Mouse (Mus musculus) brain, embryonic 14.5 days (tissue): ENCODE results near the gene Fer. TPM values are rescaled to one million over a fixed set of nuclear protein-coding genes. Genes with fewer than 3 reads are reported as not detected.

Experiments used
- DNase-seq: peaks from one replicate; pipeline ENCODE4 v3.0.0-alpha.2; 2011; ENCODE audit warnings: low read depth
- CTCF ChIP-seq: fragments of 200-500 bp; IDR thresholded peaks from 2 replicates; pipeline ENCODE4 v1.5.1; 2012; ENCODE audit warnings: inconsistent platforms, mild to moderate bottlenecking, moderate library complexity, borderline replicate concordance; ENCODE audit not compliant: insufficient read depth, insufficient read length; ENCODE audit errors: extremely low read depth
- POLR2A ChIP-seq: fragments of 200-500 bp; IDR thresholded peaks from 2 replicates; pipeline ENCODE4 v1.6.1; 2012; ENCODE audit warnings: mild to moderate bottlenecking, inconsistent platforms, borderline replicate concordance; ENCODE audit not compliant: poor library complexity, insufficient read depth, insufficient read length, severe bottlenecking; ENCODE audit errors: extremely low read depth
- polyA plus RNA-seq: library from polyadenylated mRNA; depleted of rRNA; stranded (reverse); fragments of >200 nt; gene quantifications from 2 replicates; pipeline ENCODE4 v1.2.3, GENCODE M21; 2012

Gene Fer
- polyA plus RNA-seq, 1 experiment: 14.9 TPM

DNA sequence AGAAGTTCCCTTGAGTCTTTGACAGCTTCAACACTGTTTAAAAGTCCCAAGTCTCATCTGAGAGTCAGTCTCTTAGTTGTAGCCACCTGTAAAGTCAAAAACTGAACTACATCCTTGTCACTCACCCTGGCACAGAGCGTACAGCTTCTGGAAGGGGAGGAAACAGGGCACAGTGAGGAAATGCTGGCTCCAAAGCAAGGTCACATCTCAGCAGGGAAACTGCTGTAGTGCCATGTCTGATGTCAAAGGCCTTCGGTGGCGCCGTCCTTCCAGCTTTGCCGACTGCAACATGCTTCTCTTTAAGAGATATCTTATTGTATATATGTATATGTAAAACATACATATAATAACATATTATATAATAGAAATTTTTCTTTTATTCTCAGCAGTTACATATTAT is 188.0 kb downstream of the Fer start:
- no peak for TF ChIP-seq CTCF
- no peak for TF ChIP-seq POLR2A

DNA sequence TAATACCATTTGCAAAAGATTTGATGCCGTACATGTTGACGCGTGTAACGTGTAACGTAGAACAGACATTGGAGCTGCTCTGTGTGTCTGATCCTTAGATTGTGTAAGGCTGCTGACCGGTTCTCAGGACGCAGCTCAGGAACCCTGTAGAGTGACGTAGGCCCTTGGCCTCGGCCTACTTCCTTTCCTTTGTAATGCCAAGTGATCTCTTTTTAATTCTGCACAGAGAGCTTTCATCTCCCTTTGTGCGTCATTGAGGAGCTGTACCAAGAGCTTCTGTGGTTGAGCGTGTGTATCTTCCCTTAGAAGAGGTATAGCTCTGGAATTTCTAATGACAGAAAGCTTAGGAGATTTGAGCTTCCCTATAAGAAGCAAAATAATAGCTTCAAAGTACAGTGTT is 190.8 kb downstream of the Fer start:
- DNase-seq: peak; percentile 16
- TF ChIP-seq CTCF (no peak), POLR2A (no peak)

More for the DNA sequence above, 188.0 kb downstream of the Fer start:
- no peak for DNase-seq

- no peak for DNase-seq
- TF ChIP-seq POLR2A: no peak
- no peak for TF ChIP-seq CTCF
Observed at GRCm38 (mm10) chr17:64060529-64060928, 197.7 kb downstream of the Fer start.

DNA sequence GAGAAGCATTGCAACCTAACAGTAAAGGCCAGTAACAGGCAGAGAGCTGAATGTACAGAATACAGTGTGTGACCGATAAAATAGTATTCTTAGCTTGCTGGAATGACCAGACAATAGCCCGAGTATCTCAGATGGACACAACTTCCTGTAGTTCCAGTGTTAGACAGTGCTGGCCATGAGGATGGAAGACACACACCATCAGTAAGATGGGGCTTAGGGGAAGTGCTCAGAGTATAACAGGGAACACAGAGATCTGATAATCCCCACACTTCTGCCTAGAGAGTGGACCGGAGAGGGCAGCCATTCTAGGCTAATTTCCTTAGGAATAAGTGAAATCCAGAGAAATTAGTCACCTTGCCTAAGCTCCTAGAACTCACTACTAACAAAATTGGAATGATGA is 202.4 kb downstream of the Fer start:
- TF ChIP-seq POLR2A (no peak), CTCF (no peak)
- no peak for DNase-seq

- peak; percentile 79 for DNase-seq
- TF ChIP-seq POLR2A (no peak), CTCF (no peak)
Observed at GRCm38 (mm10) chr17:64077392-64077791, 214.5 kb downstream of the Fer start.

DNA sequence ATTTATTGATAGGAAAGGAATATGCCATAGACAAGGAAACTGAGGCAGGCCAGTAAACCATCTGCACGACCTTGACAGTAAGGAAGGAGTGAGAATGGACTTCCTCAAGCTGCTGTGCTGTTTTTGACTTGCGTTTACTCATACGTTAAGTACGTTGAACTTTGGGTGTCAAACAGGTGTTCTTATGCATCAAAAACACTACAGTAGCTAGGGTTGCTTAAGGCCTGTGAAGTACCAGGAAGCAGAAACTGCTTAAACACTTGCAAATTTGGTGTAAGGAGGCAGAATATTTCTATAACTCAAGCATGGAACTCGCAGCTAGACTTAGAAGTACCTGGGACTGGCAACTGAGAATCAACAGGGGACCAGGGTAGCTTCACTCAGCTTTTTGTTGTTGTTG is 221.9 kb downstream of the Fer start:
- DNase-seq: no peak
- TF ChIP-seq CTCF (no peak), POLR2A (no peak)

DNA sequence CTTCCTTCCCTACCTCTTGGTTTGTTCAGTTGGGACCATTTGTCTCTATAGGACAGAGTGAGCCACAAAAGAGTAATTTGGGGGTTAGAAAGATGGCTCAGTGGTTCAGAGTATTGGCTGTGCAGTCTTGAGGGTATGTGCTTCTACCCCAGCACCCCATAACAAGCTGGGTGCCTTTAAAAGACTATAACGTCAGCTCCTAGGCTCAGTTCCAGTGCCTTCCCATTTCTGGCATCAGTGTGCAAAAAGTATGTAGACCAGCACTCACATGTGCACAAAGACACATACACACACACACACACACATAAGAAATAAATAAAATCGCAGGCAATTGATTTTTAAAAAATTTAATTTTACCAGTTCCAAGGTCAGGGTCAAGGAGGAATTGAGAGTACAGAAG is 222.6 kb downstream of the Fer start:
- TF ChIP-seq CTCF (no peak), POLR2A (no peak)
- DNase-seq: no peak

- peak; percentile 40 for DNase-seq
- TF ChIP-seq POLR2A (no peak), CTCF (no peak)
Observed at GRCm38 (mm10) chr17:64086875-64087608, 224.2 kb downstream of the Fer start.

- TF ChIP-seq CTCF: no peak
- DNase-seq: no peak
Observed at GRCm38 (mm10) chr17:64087871-64088270, 225.0 kb downstream of the Fer start.

DNA sequence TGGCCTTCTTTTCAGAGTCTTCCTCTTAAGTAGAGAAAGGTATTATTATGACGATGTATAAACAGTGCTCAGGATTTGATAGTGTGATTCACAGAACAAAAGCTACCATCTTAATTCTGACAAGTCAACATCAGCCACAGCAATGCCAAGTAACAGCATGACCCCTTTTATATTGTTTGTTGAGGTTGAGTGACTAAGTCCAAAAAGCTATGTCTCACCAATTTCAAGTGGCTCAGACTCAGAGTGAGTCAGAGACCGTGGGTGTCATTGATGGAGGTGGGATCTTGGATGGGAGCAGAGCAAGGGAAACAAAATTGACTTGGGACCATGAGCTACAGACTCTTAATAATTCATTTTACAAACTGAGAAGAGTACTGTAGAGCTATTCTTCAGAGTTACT is 230.9 kb downstream of the Fer start:
- TF ChIP-seq POLR2A (no peak), CTCF (no peak)
- no peak for DNase-seq

DNA sequence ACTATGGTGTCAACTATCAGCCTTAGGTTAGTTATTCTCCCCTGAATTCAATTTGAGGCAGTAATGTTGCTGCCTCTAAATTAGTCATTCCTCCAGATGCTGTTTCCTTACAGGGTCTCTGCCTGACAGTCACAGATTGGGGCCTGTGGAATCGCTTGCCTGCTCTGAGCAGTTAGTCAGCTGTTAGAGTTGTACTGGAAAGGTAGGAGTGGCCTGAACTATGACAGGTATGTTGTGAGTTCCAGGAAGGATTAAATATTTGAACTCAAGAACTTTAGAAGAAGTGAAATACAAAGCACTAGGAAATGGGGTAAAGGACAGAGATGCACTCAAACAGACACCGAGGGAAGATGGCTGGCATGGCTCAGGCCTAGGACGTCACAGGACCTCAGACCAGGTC is 233.9 kb downstream of the Fer start:
- TF ChIP-seq CTCF (no peak), POLR2A (no peak)
- no peak for DNase-seq

- TF ChIP-seq POLR2A (no peak), CTCF (no peak)
- peak; percentile 69 for DNase-seq
Observed at GRCm38 (mm10) chr17:64097788-64098359, 235.0 kb downstream of the Fer start.
